Mouse (Mus musculus) gastrocnemius, adult 18-20 months (tissue): ENCODE results near the gene Gm5930. TPM values are rescaled to one million over a fixed set of nuclear protein-coding genes. Genes with fewer than 3 reads are reported as not detected.
"Not testable (repeated sequence)": the region's sequence is repeated elsewhere in the genome, so short reads cannot be mapped to it uniquely, and the experiment has no call there.

Experiments used
- DNase-seq: peaks from one replicate; pipeline ENCODE4 v3.0.0; 2021; ENCODE audit warnings: low spot score
- long read RNA-seq, 2 experiments: library from polyadenylated mRNA; stranded (forward); transcript quantifications; one replicate each; pipeline ENCODE4 v2.0.0; 2021
- total RNA-seq, 2 experiments: library from RNA; stranded (reverse); gene quantifications; 2 replicates each; pipeline ENCODE4 v1.2.3; 2021

Gm5930 gene
- total RNA-seq = not detected
- long read RNA-seq, experiment 1 = 0 reads
- long read RNA-seq, experiment 2 = 0 reads

DNA sequence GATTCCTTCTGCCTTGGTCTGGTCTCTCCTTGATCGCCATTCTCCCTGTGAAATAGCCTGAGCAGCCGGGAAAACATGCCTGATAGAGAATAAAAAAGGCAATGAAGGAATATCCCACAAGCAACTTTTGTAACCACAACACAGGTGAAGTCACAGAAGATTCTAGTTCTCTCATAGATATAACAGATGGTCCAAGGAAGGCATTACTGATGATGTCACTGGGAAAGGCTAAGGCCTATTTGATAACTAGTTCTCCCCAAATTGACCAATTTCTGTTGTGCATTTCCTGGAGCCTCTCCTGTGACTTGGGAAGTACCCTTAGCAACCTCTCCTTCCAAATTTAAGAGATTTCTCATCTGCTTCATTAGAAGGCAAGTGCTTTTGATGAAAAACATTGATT lies at the start of gene Gm5930:
TSS of gene Gm5930 (minus strand) at position 101 of the 400 bp plus-strand sequence.
- not testable (repeated sequence) for DNase-seq

DNA sequence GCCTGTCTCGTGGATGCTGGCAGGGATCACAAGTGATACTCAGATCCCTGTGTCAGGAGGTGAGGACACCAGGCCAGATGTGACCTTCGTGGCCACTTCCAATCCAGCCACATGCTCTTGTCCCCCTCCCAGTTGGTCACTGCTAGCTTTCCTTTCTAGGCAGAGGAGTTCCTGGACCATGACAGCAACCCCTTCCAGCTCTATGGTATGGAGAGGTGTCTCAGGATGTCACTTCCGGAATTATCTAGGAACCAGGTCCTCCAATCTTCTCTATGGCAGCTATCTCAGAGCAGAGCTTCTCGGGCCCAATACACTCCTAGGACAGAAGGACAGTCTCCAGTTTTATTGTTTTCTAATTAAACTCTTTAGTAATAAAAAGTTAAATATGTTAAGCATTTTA lies 45.8 kb upstream of the Gm5930 start:
- DNase-seq = not testable (repeated sequence)

DNA sequence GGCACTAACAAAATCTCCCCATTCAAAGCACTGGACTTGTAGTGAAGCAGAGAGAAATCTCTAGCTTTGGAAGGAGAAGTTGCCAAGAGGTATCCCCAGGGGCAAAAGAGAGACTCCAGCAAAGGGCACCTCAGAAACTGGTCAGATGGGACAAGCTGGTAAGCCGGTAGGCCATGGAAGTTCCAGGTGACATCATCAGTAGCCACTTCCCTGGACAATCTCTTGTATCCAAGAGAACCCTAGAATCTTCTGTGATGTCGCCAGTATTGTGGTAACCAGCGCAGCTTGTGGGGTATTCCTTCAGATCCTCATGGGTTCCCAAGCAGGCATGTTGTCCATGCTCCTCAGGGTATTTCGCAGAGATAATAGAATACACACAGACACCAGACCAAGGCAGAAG lies 26.7 kb upstream of the Gm5930 start, which contains the start of gene Gm8229:
TSS of gene Gm8229 (plus strand) at position 301 of the 400 bp plus-strand sequence.
- not testable (repeated sequence) for DNase-seq

- DNase-seq = not testable (repeated sequence)
These were observed 23.9 kb upstream of the Gm5930 start for GRCm38 (mm10) chr14:44362301-44362700.

DNA sequence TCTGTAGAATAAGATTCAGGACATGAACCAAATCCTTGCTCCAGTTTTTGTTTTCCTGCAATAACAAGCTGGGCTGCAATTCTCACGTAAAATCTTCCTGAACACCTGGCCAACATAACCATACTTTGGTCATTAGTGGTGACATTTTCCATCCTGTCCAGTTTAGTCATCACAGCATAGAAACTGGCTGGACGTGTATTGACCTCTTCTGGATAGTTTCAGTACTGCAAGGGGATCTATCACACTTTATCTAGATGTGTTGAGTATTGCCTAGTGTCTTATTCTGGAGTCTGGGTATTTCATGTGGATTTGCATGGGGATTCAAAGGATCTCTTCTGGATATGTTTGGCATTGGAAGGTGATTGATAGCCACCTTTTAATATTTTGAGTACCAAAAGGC lies 23.0 kb upstream of the Gm5930 start:
- DNase-seq = not testable (repeated sequence)

GRCm38 (mm10) chr14:44312049-44312448 lies 26.3 kb downstream of the Gm5930 start:
- not testable (repeated sequence) for DNase-seq

GRCm38 (mm10) chr14:44285280-44285679 lies 53.1 kb downstream of the Gm5930 start, which contains the start of gene Gm8220:
Gene Gm8220, plus strand, starts transcription at chr14:44285580.
- DNase-seq = not testable (repeated sequence)

Other genes with a start within 250 kb of the Gm5930 start
- under 1 TPM; 0.34 to 0.45 TPM for gene Ear2, start 235.9 kb downstream of the Gm5930 start, total RNA-seq
- not detected for gene Gm3327, start 214.7 kb downstream of the Gm5930 start, total RNA-seq
- not detected for gene Gm8212, start 140.9 kb downstream of the Gm5930 start, total RNA-seq
- not detected for gene 4930503E14Rik, start 125.3 kb downstream of the Gm5930 start, total RNA-seq
- not detected for gene Gm8220, start 53.0 kb downstream of the Gm5930 start, total RNA-seq
- not detected for gene Gm8229, start 26.8 kb upstream of the Gm5930 start, total RNA-seq
- gene Gm3371, start 72.1 kb upstream of the Gm5930 start, total RNA-seq = not detected
- gene Gm8232, start 95.1 kb upstream of the Gm5930 start, total RNA-seq = not detected
- not detected for gene BC061237, start 153.9 kb upstream of the Gm5930 start, total RNA-seq
- gene Gm17093, start 179.7 kb upstream of the Gm5930 start, total RNA-seq = not detected
- gene Gm8247, start 244.6 kb upstream of the Gm5930 start, total RNA-seq = not detected